Mouse (Mus musculus) neural tube, embryonic 15.5 days (tissue): ENCODE measurements at regions not wholly inside any gene's neighbourhood (a gene's known extent, or its start where the extent isn't known, plus 50 kb on each side); places are given as distances from the start of the nearest gene placed in this dataset.
A peak's percentile ranks its signal among the peaks of the same experiment; 100 is the strongest.

Source experiments
- ATAC-seq: fragments of 200-750 bp; cut with Nextera tagmentation; 2 replicates; pipeline ENCODE4 v1.8.0; 2017; ENCODE audit warnings: mild to moderate bottlenecking, moderate TSS enrichment, moderate library complexity; ENCODE audit not compliant: low FRiP score
- H3K27ac ChIP-seq: fragments of 300-500 bp; sonication (generic); replicated peaks from 2 replicates; pipeline ENCODE4 v1.5.1; 2015; ENCODE audit warnings: mild to moderate bottlenecking, inconsistent platforms
- H3K27me3 ChIP-seq: fragments of 300-500 bp; sonication (generic); replicated peaks from 2 replicates; pipeline ENCODE4 v1.6.1; 2015; ENCODE audit warnings: inconsistent platforms
- H3K36me3 ChIP-seq: fragments of 300-500 bp; sonication (generic); 2 replicates; pipeline ENCODE4 v1.6.1; 2015; ENCODE audit warnings: inconsistent platforms
- H3K4me1 ChIP-seq: fragments of 300-500 bp; sonication (generic); 2 replicates; pipeline ENCODE4 v1.6.1; 2015; ENCODE audit warnings: inconsistent platforms
- H3K4me2 ChIP-seq: fragments of 300-500 bp; sonication (generic); 2 replicates; pipeline ENCODE4 v1.6.1; 2015; ENCODE audit warnings: inconsistent platforms, mild to moderate bottlenecking, moderate library complexity
- H3K4me3 ChIP-seq: fragments of 300-500 bp; sonication (generic); replicated peaks from 2 replicates; pipeline ENCODE4 v1.5.1; 2015; ENCODE audit warnings: mild to moderate bottlenecking, inconsistent platforms
- H3K9ac ChIP-seq: fragments of 300-500 bp; sonication (generic); replicated peaks from 2 replicates; pipeline ENCODE4 v1.6.1; 2015; ENCODE audit warnings: mild to moderate bottlenecking, inconsistent platforms
- H3K9me3 ChIP-seq: fragments of 300-500 bp; sonication (generic); replicated peaks from 2 replicates; pipeline ENCODE4 v1.6.1; 2016; ENCODE audit warnings: inconsistent platforms
- WGBS: fragments of 180-500 bp; shearing (Covaris S2); methylation state at CpG from one replicate; pipeline ENCODE4 v1.1.7; 2015; ENCODE audit warnings: mixed read lengths; 5-methylcytosine and 5-hydroxymethylcytosine counted together

GRCm38 (mm10) chr3:57972469-57973245 lies 124.8 kb upstream of the Pfn2 start:
- Histone ChIP-seq H3K4me1 (peaks cover 4% of the 10 kb centered on the region), H3K4me2 (no peak overlapping the region), H3K9ac (no peak overlapping the region), H3K27ac (peak overlapping the region; percentile 28; the same call in 1 of the 2 replicates), H3K9me3 (no peaks in the 10 kb centered on the region), H3K27me3 (no peaks in the 10 kb centered on the region), H3K4me3 (no peak overlapping the region), H3K36me3 (no peaks in the 10 kb centered on the region)
- ATAC-seq = peak; percentile 73
- WGBS = 24% methylated on average over 6 of the region's 6 CpGs

GRCm38 (mm10) chr3:57973546-57973945 lies 125.7 kb upstream of the Pfn2 start:
- no peak overlapping the region for H3K27ac ChIP-seq
- 84% methylated on average over 3 of the region's 3 CpGs for WGBS
- no peak overlapping the region for H3K4me3 ChIP-seq
- ATAC-seq = no peak
- H3K36me3 ChIP-seq = no peaks in the 10 kb centered on the region
- no peaks in the 10 kb centered on the region for H3K27me3 ChIP-seq
- no peak overlapping the region for H3K9ac ChIP-seq
- no peaks in the 10 kb centered on the region for H3K9me3 ChIP-seq
- peaks cover 4% of the 10 kb centered on the region for H3K4me1 ChIP-seq
- no peak overlapping the region for H3K4me2 ChIP-seq

GRCm38 (mm10) chr3:57975379-57975778 lies 127.5 kb upstream of the Pfn2 start:
- H3K4me1 ChIP-seq = peaks cover 4% of the 10 kb centered on the region
- no peak overlapping the region for H3K27ac ChIP-seq
- H3K36me3 ChIP-seq = no peaks in the 10 kb centered on the region
- H3K4me2 ChIP-seq = no peak overlapping the region
- no peaks in the 10 kb centered on the region for H3K9me3 ChIP-seq
- no peak for ATAC-seq
- H3K9ac ChIP-seq = no peak overlapping the region
- H3K4me3 ChIP-seq = no peak overlapping the region
- WGBS = 80% methylated on average over 5 of the region's 5 CpGs
- no peaks in the 10 kb centered on the region for H3K27me3 ChIP-seq

GRCm38 (mm10) chr3:57976640-57977229 lies 128.9 kb upstream of the Pfn2 start:
- no peaks in the 10 kb centered on the region for H3K36me3 ChIP-seq
- H3K4me2 ChIP-seq = no peak overlapping the region
- no peak overlapping the region for H3K27ac ChIP-seq
- WGBS = 82% methylated on average over 5 of the region's 5 CpGs
- peaks cover 4% of the 10 kb centered on the region for H3K4me1 ChIP-seq
- H3K9ac ChIP-seq = no peak overlapping the region
- H3K4me3 ChIP-seq = no peak overlapping the region
- no peaks in the 10 kb centered on the region for H3K27me3 ChIP-seq
- no peak for ATAC-seq
- no peaks in the 10 kb centered on the region for H3K9me3 ChIP-seq

- no peak overlapping the region for H3K4me2 ChIP-seq
- WGBS = 93% methylated on average over 3 of the region's 3 CpGs
- H3K36me3 ChIP-seq = no peaks in the 10 kb centered on the region
- H3K9ac ChIP-seq = no peak overlapping the region
- ATAC-seq = no peak
- H3K4me3 ChIP-seq = no peak overlapping the region
- H3K9me3 ChIP-seq = no peaks in the 10 kb centered on the region
- H3K4me1 ChIP-seq = no peaks in the 10 kb centered on the region
- H3K27me3 ChIP-seq = no peaks in the 10 kb centered on the region
- H3K27ac ChIP-seq = no peak overlapping the region
These were observed 140.3 kb upstream of the Pfn2 start for GRCm38 (mm10) chr3:57988175-57988574.

GRCm38 (mm10) chr3:57990738-57991137 lies 142.9 kb upstream of the Pfn2 start:
- WGBS = 80% methylated on average over 1 of the region's 1 CpGs
- no peaks in the 10 kb centered on the region for H3K9me3 ChIP-seq
- H3K4me3 ChIP-seq = no peak overlapping the region
- no peak overlapping the region for H3K27ac ChIP-seq
- H3K4me2 ChIP-seq = no peak overlapping the region
- H3K27me3 ChIP-seq = no peaks in the 10 kb centered on the region
- no peak overlapping the region for H3K9ac ChIP-seq
- no peak for ATAC-seq
- H3K4me1 ChIP-seq = no peaks in the 10 kb centered on the region
- no peaks in the 10 kb centered on the region for H3K36me3 ChIP-seq

GRCm38 (mm10) chr3:57998121-57999102 lies 150.5 kb upstream of the Pfn2 start:
- Histone ChIP-seq H3K4me2 (no peak overlapping the region), H3K4me3 (no peak overlapping the region), H3K27ac (no peak overlapping the region), H3K27me3 (no peaks in the 10 kb centered on the region), H3K4me1 (no peaks in the 10 kb centered on the region), H3K9me3 (no peaks in the 10 kb centered on the region), H3K36me3 (no peaks in the 10 kb centered on the region), H3K9ac (no peak overlapping the region)
- no peak for ATAC-seq
- WGBS = 88% methylated on average over 6 of the region's 6 CpGs

GRCm38 (mm10) chr3:58002792-58003574 lies 155.1 kb upstream of the Pfn2 start:
- Histone ChIP-seq H3K4me3 (no peak overlapping the region), H3K27me3 (no peaks in the 10 kb centered on the region), H3K4me1 (no peaks in the 10 kb centered on the region), H3K36me3 (no peaks in the 10 kb centered on the region), H3K27ac (no peak overlapping the region), H3K9me3 (no peaks in the 10 kb centered on the region), H3K9ac (no peak overlapping the region), H3K4me2 (no peak overlapping the region)
- ATAC-seq = no peak
- WGBS = 51% methylated on average over 7 of the region's 7 CpGs

- no peaks in the 10 kb centered on the region for H3K4me1 ChIP-seq
- WGBS = 73% methylated on average over 3 of the region's 3 CpGs
- ATAC-seq = no peak
These were observed 177.0 kb upstream of the Pfn2 start for GRCm38 (mm10) chr3:58024750-58025392.

GRCm38 (mm10) chr3:58049618-58050017 lies 201.7 kb upstream of the Pfn2 start:
- 100% methylated on average over 1 of the region's 1 CpGs for WGBS
- Histone ChIP-seq H3K27ac (no peak overlapping the region), H3K27me3 (no peaks in the 10 kb centered on the region), H3K9me3 (no peaks in the 10 kb centered on the region), H3K4me2 (no peak overlapping the region), H3K36me3 (no peaks in the 10 kb centered on the region), H3K4me3 (no peak overlapping the region), H3K4me1 (no peaks in the 10 kb centered on the region), H3K9ac (no peak overlapping the region)
- ATAC-seq = no peak

More at GRCm38 (mm10) chr3:58024750-58025392, 177.0 kb upstream of the Pfn2 start:
- Histone ChIP-seq H3K9ac (no peak overlapping the region), H3K4me3 (no peak overlapping the region), H3K36me3 (no peaks in the 10 kb centered on the region), H3K4me2 (no peak overlapping the region), H3K27me3 (no peaks in the 10 kb centered on the region), H3K9me3 (no peaks in the 10 kb centered on the region), H3K27ac (no peak overlapping the region)

GRCm38 (mm10) chr3:58054726-58055125 lies 206.8 kb upstream of the Pfn2 start:
- ATAC-seq = no peak
- no peak overlapping the region for H3K9ac ChIP-seq
- no peak overlapping the region for H3K4me3 ChIP-seq
- no peaks in the 10 kb centered on the region for H3K36me3 ChIP-seq
- H3K9me3 ChIP-seq = no peaks in the 10 kb centered on the region
- no peak overlapping the region for H3K4me2 ChIP-seq
- WGBS = 89% methylated on average over 7 of the region's 7 CpGs
- 0 out of 2 replicates have a peak, but pooled peaks cover 3% of the 10 kb centered on the region for H3K4me1 ChIP-seq
- H3K27me3 ChIP-seq = no peaks in the 10 kb centered on the region
- no peak overlapping the region for H3K27ac ChIP-seq
